Mouse (Mus musculus) limb, embryonic 14.5 days (tissue): Measurements from ENCODE around the gene Grik4. TPM values are rescaled to one million over a fixed set of nuclear protein-coding genes. Genes with fewer than 3 reads are reported as not detected.

ENCODE experiments used
- ATAC-seq: fragments of 200-750 bp; cut with Nextera tagmentation; 2 replicates; pipeline ENCODE4 v1.8.0; 2017; ENCODE audit warnings: low read depth, moderate number of reproducible peaks, moderate TSS enrichment; ENCODE audit not compliant: low FRiP score
- DNase-seq: peaks from one replicate; pipeline ENCODE4 v3.0.0-alpha.2; 2015; ENCODE audit warnings: low spot score
- H3K27ac ChIP-seq: fragments of 300-500 bp; sonication (generic); replicated peaks from 2 replicates; pipeline ENCODE4 v1.5.1; 2014; ENCODE audit warnings: low read depth, mild to moderate bottlenecking, low read length, moderate library complexity, mixed read lengths
- H3K27me3 ChIP-seq: fragments of 300-500 bp; sonication (generic); 2 replicates; pipeline ENCODE4 v1.6.1; 2014; ENCODE audit warnings: low read length, mixed read lengths; ENCODE audit not compliant: control insufficient read depth, insufficient read depth
- H3K36me3 ChIP-seq: fragments of 300-500 bp; sonication (generic); 2 replicates; pipeline ENCODE4 v1.6.1; 2014; ENCODE audit warnings: mild to moderate bottlenecking, low read length, moderate library complexity, mixed read lengths; ENCODE audit not compliant: control insufficient read depth, insufficient read depth
- H3K4me1 ChIP-seq: fragments of 300-500 bp; sonication (generic); 2 replicates; pipeline ENCODE4 v1.6.1; 2014; ENCODE audit warnings: antibody characterized with exemption, low read length, mixed read lengths; ENCODE audit not compliant: control insufficient read depth, insufficient read depth
- H3K4me2 ChIP-seq: fragments of 300-500 bp; sonication (generic); replicated peaks from 2 replicates; pipeline ENCODE4 v1.6.1; 2014; ENCODE audit warnings: low read depth, mild to moderate bottlenecking, low read length, moderate library complexity; ENCODE audit not compliant: severe bottlenecking
- H3K4me3 ChIP-seq: fragments of 300-500 bp; sonication (generic); replicated peaks from 2 replicates; pipeline ENCODE4 v1.5.1; 2014; ENCODE audit warnings: low read length
- H3K9ac ChIP-seq: fragments of 300-500 bp; sonication (generic); 2 replicates; pipeline ENCODE4 v1.6.1; 2014; ENCODE audit warnings: mild to moderate bottlenecking, low read depth, low read length, moderate library complexity; ENCODE audit not compliant: severe bottlenecking
- H3K9me3 ChIP-seq: fragments of 300-500 bp; sonication (generic); 2 replicates; pipeline ENCODE4 v1.6.1; 2016; ENCODE audit warnings: low read length; ENCODE audit not compliant: control insufficient read depth
- POLR2A ChIP-seq: fragments of 200-500 bp; IDR thresholded peaks from 2 replicates; pipeline ENCODE4 v1.8.0; 2012; ENCODE audit warnings: inconsistent platforms, mild to moderate bottlenecking, moderate library complexity, borderline replicate concordance; ENCODE audit not compliant: insufficient read depth, insufficient read length; ENCODE audit errors: extremely low read depth
- WGBS: fragments of 180-500 bp; shearing (Covaris S2); extraction: QIAGEN DNeasy Blood & Tissue Kit; methylation state at CpG from one replicate; pipeline ENCODE4 v1.1.7; 2014; 5-methylcytosine and 5-hydroxymethylcytosine counted together
- polyA plus RNA-seq, 2 experiments: library from polyadenylated mRNA; depleted of rRNA in 1 of 2; stranded (reverse) in 1 of 2; unstranded in 1 of 2; fragments of >200 nt; fragmentation: Nextera tagmentation in 1 of 2; extraction: Ambion mirVana in 1 of 2; gene quantifications; 2 replicates each; pipeline versions ENCODE4 v1.2.1 to v1.2.3; 2012 to 2014

The Grik4 gene
- polyA plus RNA-seq, 2 experiments, result 0.85 to 2.4 TPM

DNA sequence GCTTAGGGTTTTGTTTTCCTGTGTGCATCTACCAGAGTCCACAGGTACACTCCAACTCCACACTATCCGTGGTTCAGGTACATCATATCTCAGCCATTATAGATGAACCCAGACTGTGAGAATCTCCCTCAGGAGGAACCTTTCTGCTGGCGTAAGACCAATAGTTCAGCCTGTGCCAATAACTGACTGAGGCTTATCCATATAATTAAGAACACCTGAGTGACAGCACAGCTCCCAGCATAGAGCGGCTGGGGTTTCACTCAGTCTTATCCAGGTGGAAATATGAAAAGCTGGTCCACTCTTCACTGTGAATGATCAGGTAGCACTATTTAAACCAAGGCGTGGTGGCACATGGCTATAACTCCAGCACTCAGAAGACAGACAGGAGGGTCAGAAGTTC, 440.6 kb downstream of the Grik4 start:
- WGBS, result 38% methylated on average over 4 of the region's 4 CpGs
- DNase-seq, result no peak
- H3K27ac ChIP-seq, result no peak overlapping the region
- no peaks in the 10 kb centered on the region for H3K36me3 ChIP-seq
- no peak overlapping the region for H3K9ac ChIP-seq
- H3K4me2 ChIP-seq, result no peak overlapping the region
- no peaks in the 10 kb centered on the region for H3K9me3 ChIP-seq
- no peak for TF ChIP-seq POLR2A
- ATAC-seq, result no peak
- H3K4me3 ChIP-seq, result no peak overlapping the region
- H3K27me3 ChIP-seq, result no peaks in the 10 kb centered on the region
- no peaks in the 10 kb centered on the region; the same call in 1 of the 2 replicates for H3K4me1 ChIP-seq

DNA sequence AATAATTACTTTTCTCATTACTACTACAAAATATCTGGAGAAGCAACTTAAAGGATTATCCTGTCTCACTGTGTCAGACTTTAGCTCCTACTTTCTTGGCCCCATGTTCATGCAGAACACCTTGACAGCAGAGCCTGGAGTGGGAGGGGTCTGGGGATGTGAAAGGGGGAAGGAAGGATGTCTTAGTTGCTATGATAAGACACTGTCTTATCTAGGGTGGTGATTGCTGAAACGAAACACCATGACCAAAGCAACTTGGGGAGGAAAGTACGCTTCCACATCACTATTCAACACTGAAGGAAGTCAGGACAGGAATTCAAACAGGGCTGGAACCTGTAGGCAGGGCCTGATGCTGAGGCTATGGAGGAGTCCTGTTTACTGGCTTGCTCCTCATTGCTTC, 448.0 kb downstream of the Grik4 start:
- ATAC-seq (no peak), DNase-seq (no peak)
- Histone ChIP-seq H3K27ac (no peak overlapping the region), H3K9me3 (no peaks in the 10 kb centered on the region), H3K4me2 (no peak overlapping the region), H3K4me1 (0 out of 2 replicates have a peak, but pooled peaks cover 4% of the 10 kb centered on the region), H3K9ac (no peak overlapping the region), H3K36me3 (no peaks in the 10 kb centered on the region), H3K27me3 (no peaks in the 10 kb centered on the region), H3K4me3 (no peak overlapping the region)
- TF ChIP-seq POLR2A, result no peak
- 90% methylated on average over 2 of the region's 2 CpGs for WGBS

DNA sequence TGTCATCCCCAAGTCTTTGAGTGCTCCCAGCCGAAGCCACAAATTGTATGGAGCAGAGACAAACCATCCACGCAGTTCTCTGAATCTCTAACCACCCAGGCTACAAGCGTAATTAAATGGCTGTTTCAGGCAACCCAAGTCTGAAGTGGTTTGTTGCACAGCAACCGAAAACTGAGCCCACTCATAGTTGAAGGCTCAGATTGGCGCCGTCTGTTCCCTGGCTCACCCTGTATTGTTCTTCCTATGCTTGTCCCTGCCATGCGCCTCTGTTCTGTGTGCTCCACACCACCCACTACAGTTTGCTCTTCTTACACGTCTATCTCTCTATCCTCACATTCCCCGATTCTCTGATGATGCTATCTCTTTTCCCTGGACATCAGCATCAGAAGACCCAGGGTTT, 452.5 kb downstream of the Grik4 start:
- Histone ChIP-seq H3K4me1 (0 out of 2 replicates have a peak, but pooled peaks cover 6% of the 10 kb centered on the region), H3K9ac (no peak overlapping the region), H3K4me2 (no peak overlapping the region), H3K9me3 (no peaks in the 10 kb centered on the region), H3K36me3 (no peaks in the 10 kb centered on the region), H3K27me3 (no peaks in the 10 kb centered on the region), H3K27ac (no peak overlapping the region), H3K4me3 (no peak overlapping the region)
- ATAC-seq, result no peak
- 86% methylated on average over 9 of the region's 9 CpGs for WGBS
- TF ChIP-seq POLR2A, result no peak
- no peak for DNase-seq

DNA sequence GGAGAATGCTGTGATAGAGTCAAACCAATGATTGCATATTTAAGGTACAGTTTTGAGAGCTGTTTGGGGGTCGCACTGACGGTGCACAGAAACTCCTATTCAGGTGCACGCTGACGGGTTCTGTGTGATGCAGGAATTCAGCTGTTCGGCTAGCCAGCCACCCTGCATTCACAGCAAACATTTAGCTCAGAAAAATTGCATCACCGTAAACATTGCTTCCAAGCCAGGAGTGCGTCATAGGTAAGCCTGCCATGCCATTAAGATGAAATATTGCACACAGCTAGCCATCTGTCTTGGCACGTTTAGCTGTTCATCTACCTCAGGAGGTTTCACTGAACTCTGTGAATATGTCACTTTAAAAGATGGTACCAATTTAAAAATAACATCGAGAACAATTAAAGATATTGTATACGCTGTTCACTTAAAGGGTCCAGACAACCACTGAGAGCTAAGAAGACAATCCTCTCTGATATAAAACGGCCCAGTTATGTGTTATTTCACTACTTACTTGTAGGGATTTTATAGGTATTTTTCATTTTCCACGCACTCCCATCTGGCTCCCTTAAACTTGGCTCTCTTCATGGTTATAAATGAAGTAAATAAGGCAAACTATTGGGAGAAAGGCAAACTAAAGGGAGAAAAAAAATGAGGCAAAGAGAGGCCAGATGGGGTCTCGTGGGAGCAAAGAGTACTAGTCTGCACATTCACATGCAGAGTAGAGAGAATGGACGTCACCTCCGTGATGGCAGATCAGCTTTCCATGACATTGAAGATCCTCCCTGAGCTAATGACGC, 453.5 kb downstream of the Grik4 start:
- TF ChIP-seq POLR2A, result no peak
- WGBS, result 62% methylated on average over 16 of the region's 16 CpGs
- no peaks in the 10 kb centered on the region for H3K36me3 ChIP-seq
- H3K9me3 ChIP-seq, result no peaks in the 10 kb centered on the region
- ATAC-seq (no peak), DNase-seq (peak; percentile 15)
- H3K4me1 ChIP-seq, result 0 out of 2 replicates have a peak, but pooled peaks cover 6% of the 10 kb centered on the region
- no peaks in the 10 kb centered on the region for H3K27me3 ChIP-seq
- H3K4me2 ChIP-seq, result no peak overlapping the region
- no peak overlapping the region for H3K27ac ChIP-seq
- H3K4me3 ChIP-seq, result no peak overlapping the region
- no peak overlapping the region for H3K9ac ChIP-seq

DNA sequence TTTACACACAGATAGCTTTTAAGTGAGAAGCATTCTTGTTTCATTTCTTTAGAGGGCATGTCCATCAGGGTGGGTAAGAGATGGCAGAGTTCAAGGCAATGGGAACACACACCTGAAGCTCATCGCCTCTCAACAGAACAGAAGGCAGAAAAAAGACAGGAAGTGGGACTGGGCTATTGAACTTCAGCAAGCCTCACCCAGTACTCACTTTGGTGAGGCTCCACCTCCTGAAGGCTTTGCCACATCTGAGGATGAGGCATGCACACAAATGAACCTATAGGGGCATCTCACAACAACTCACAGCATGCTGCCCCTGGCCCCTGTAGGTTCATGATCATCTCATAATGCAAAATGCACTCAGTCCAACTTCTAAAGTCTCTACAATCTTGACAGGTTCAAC, 456.2 kb downstream of the Grik4 start:
- no peak overlapping the region for H3K4me2 ChIP-seq
- no peaks in the 10 kb centered on the region for H3K36me3 ChIP-seq
- H3K9ac ChIP-seq, result no peak overlapping the region
- H3K4me3 ChIP-seq, result no peak overlapping the region
- no peak for TF ChIP-seq POLR2A
- no peaks in the 10 kb centered on the region for H3K9me3 ChIP-seq
- H3K4me1 ChIP-seq, result 0 out of 2 replicates have a peak, but pooled peaks cover 6% of the 10 kb centered on the region
- DNase-seq, result no peak
- no peak for ATAC-seq
- no peaks in the 10 kb centered on the region for H3K27me3 ChIP-seq
- 95% methylated on average over 1 of the region's 1 CpGs for WGBS
- no peak overlapping the region for H3K27ac ChIP-seq

DNA sequence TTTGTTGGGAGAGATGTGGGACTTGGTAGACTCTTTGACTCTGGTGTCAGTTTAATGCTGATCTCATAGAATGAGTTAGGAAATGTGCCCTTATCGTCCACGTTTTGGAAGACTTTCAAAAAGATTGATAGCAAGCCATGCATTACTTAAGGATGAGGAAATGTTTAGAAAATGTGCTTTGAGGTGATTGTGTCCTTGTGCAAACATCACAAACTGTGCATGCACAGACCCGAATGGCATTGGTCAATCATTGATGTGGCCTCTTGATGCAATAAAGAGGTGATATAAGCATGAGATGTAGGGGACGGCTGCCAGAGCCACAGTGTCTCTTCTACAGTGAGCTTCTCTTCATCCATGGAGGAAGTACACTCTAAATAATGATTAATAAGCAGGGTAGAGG, 457.4 kb downstream of the Grik4 start:
- TF ChIP-seq POLR2A, result no peak
- no peaks in the 10 kb centered on the region for H3K36me3 ChIP-seq
- WGBS, result 75% methylated on average over 4 of the region's 4 CpGs
- 0 out of 2 replicates have a peak, but pooled peaks cover 6% of the 10 kb centered on the region for H3K4me1 ChIP-seq
- no peak overlapping the region for H3K4me3 ChIP-seq
- no peak for DNase-seq
- H3K27me3 ChIP-seq, result no peaks in the 10 kb centered on the region
- no peak for ATAC-seq
- no peak overlapping the region for H3K9ac ChIP-seq
- no peak overlapping the region for H3K27ac ChIP-seq
- H3K9me3 ChIP-seq, result no peaks in the 10 kb centered on the region
- no peak overlapping the region for H3K4me2 ChIP-seq
